ENCODE assay signal across 20 mouse cellular contexts in the genomic region with DNA sequence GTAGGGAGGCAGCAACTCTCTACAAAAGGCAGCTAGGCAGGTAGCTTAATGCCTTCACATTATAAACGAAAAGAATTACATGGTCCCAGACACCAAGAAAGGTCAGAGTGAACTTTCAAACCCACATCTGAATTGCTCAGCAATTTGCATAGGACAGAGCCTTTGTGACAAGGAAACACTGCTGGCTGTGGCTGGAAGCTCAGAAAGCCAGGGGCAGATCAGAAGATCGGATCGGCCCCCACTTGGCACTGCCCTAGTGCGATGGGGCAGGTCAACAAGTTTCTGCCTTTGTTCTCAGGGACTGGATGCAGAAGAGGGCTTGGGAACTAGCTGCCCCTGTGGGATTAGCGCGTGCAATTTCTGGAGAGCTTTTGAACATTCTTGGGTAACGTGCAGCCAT.
DNase-seq lines count a peak whose midpoint lies in the region; ATAC-seq and TF ChIP-seq lines count a peak whose summit lies in the region.
"Had no signal": no experiment of that assay in that cellular context is flagged by ENCODE, and none has a peak within 500 bp of the region (broad histone marks: within the 10 kb centered on the region; RNA-seq: fewer than 3 reads in every experiment).

No protein-coding gene starts in this region.

- no peak for TF ChIP-seq EP300 in liver, postnatal 0 days (IDR thresholded peaks at IDR 0.05; ENCODE audit: low read depth)

- no peak overlapping the region for H3K9ac ChIP-seq in midbrain, embryonic 11.5 days (ENCODE audit: low read length)
- H3K9ac ChIP-seq in midbrain, postnatal 0 days (replicated peaks; ENCODE audit: low read length, poor library complexity, severe bottlenecking) = no peak overlapping the region
- H3K9ac ChIP-seq in hindbrain, embryonic 11.5 days (ENCODE audit: low read depth, low read length) = no peak overlapping the region
- no peak overlapping the region for H3K9ac ChIP-seq in midbrain, embryonic 16.5 days (ENCODE audit: low read depth, low read length)
- H3K9ac ChIP-seq in liver, postnatal 0 days (replicated peaks) = no peak overlapping the region
- H3K9ac ChIP-seq: limb, embryonic 12.5 days; liver, embryonic 13.5 days; neural tube, embryonic 15.5 days had no signal

- peak overlapping the region; percentile 40; the same call in 1 of the 2 replicates for H3K27ac ChIP-seq in midbrain, embryonic 11.5 days (ENCODE audit: low read depth, low read length)
- no peak overlapping the region for H3K27ac ChIP-seq in midbrain, postnatal 0 days (ENCODE audit: low read depth, low read length)
- H3K27ac ChIP-seq in hindbrain, embryonic 11.5 days (ENCODE audit: low read depth, low read length) = no peak overlapping the region
- H3K27ac ChIP-seq in midbrain, embryonic 16.5 days (ENCODE audit: low read length) = peak overlapping the region; percentile 9
- H3K27ac ChIP-seq in liver, postnatal 0 days (ENCODE audit: low read depth) = no peak overlapping the region
- H3K27ac ChIP-seq: limb, embryonic 12.5 days; liver, embryonic 13.5 days; neural tube, embryonic 15.5 days had no signal

- TF ChIP-seq CTCF in midbrain, postnatal 0 days (IDR thresholded peaks at IDR 0.05) = no peak
- TF ChIP-seq CTCF in liver, postnatal 0 days (IDR thresholded peaks at IDR 0.05; ENCODE audit: low read depth) = no peak

- H3K36me3 ChIP-seq in midbrain, embryonic 11.5 days (ENCODE audit: control insufficient read depth, insufficient read depth, low read length) = no peaks in the 10 kb centered on the region
- H3K36me3 ChIP-seq in midbrain, postnatal 0 days (ENCODE audit: insufficient read depth, low read length) = no peaks in the 10 kb centered on the region
- H3K36me3 ChIP-seq in hindbrain, embryonic 11.5 days (ENCODE audit: control insufficient read depth, insufficient read depth, low read length) = no peaks in the 10 kb centered on the region
- H3K36me3 ChIP-seq in midbrain, embryonic 16.5 days (ENCODE audit: control insufficient read depth, insufficient read depth, low read length) = no peaks in the 10 kb centered on the region
- H3K36me3 ChIP-seq in liver, postnatal 0 days (replicated peaks; ENCODE audit: insufficient read depth, low read length) = no peaks in the 10 kb centered on the region
- H3K36me3 ChIP-seq: limb, embryonic 12.5 days; liver, embryonic 13.5 days; neural tube, embryonic 15.5 days had no signal

- peaks cover 17% of the 10 kb centered on the region for H3K4me1 ChIP-seq in midbrain, embryonic 11.5 days (ENCODE audit: control insufficient read depth, insufficient read depth, low read length)
- no peaks in the 10 kb centered on the region for H3K4me1 ChIP-seq in midbrain, postnatal 0 days (ENCODE audit: insufficient read depth, low read length)
- no peaks in the 10 kb centered on the region for H3K4me1 ChIP-seq in hindbrain, embryonic 11.5 days (replicated peaks; ENCODE audit: control insufficient read depth, insufficient read depth, low read length)
- peaks cover 8% of the 10 kb centered on the region for H3K4me1 ChIP-seq in midbrain, embryonic 16.5 days (ENCODE audit: control insufficient read depth, insufficient read depth, low read length)
- H3K4me1 ChIP-seq in liver, postnatal 0 days (ENCODE audit: insufficient read depth) = no peaks in the 10 kb centered on the region
- H3K4me1 ChIP-seq: limb, embryonic 12.5 days; neural tube, embryonic 15.5 days had no signal

- peak; percentile 27 for DNase-seq in embryo, embryonic 10.5 days (ENCODE audit: low spot score)
- no peak for DNase-seq in embryo, embryonic 9.5 days (ENCODE audit: extremely low spot score)
- DNase-seq in midbrain, embryonic 11.5 days (ENCODE audit: low spot score, missing footprints) = peak; percentile 88
- no peak for DNase-seq in midbrain, postnatal 0 days (ENCODE audit: low spot score)
- DNase-seq in hindbrain, embryonic 11.5 days (ENCODE audit: low spot score) = no peak
- DNase-seq in liver, postnatal 0 days = no peak
- DNase-seq in yolk sac, embryonic 10.5 days (ENCODE audit: low spot score) = no peak
- DNase-seq: adrenal gland, postnatal 10 days; cerebellum, adult 9-10 months; heart, adult 18-20 months; heart, postnatal 4 days; kidney, adult 11 months; kidney, postnatal 36 days; layer of hippocampus, adult 9-11 months; liver, embryonic 13.5 days; spleen, adult 18-20 months had no signal

- H3K4me3 ChIP-seq in midbrain, embryonic 11.5 days (ENCODE audit: low read depth, low read length) = no peak overlapping the region
- H3K4me3 ChIP-seq in midbrain, postnatal 0 days (ENCODE audit: low read depth, low read length) = no peak overlapping the region
- H3K4me3 ChIP-seq in hindbrain, embryonic 11.5 days (ENCODE audit: low read depth, low read length) = no peak overlapping the region
- H3K4me3 ChIP-seq in midbrain, embryonic 16.5 days (ENCODE audit: low read depth, low read length) = no peak overlapping the region
- no peak overlapping the region for H3K4me3 ChIP-seq in liver, postnatal 0 days (ENCODE audit: low read depth, low read length)
- H3K4me3 ChIP-seq: limb, embryonic 12.5 days; liver, embryonic 13.5 days; neural tube, embryonic 15.5 days had no signal

- no peak overlapping the region; the same call in 1 of the 2 replicates for H3K4me2 ChIP-seq in midbrain, embryonic 11.5 days
- H3K4me2 ChIP-seq in midbrain, postnatal 0 days (ENCODE audit: low read depth, low read length, poor library complexity, severe bottlenecking) = no peak overlapping the region
- no peak overlapping the region for H3K4me2 ChIP-seq in hindbrain, embryonic 11.5 days (replicated peaks; ENCODE audit: low read depth, low read length)
- H3K4me2 ChIP-seq in midbrain, embryonic 16.5 days (ENCODE audit: low read length) = no peak overlapping the region
- no peak overlapping the region for H3K4me2 ChIP-seq in liver, postnatal 0 days (ENCODE audit: low read depth, low read length)
- H3K4me2 ChIP-seq: limb, embryonic 12.5 days; liver, embryonic 13.5 days; neural tube, embryonic 15.5 days had no signal

- H3K27me3 ChIP-seq in midbrain, embryonic 11.5 days (ENCODE audit: control insufficient read depth, insufficient read depth, low read length) = no peaks in the 10 kb centered on the region
- no peaks in the 10 kb centered on the region for H3K27me3 ChIP-seq in midbrain, postnatal 0 days (ENCODE audit: insufficient read depth, low read length)
- H3K27me3 ChIP-seq in hindbrain, embryonic 11.5 days (ENCODE audit: control insufficient read depth, insufficient read depth, low read length) = no peaks in the 10 kb centered on the region
- no peaks in the 10 kb centered on the region for H3K27me3 ChIP-seq in midbrain, embryonic 16.5 days (ENCODE audit: control insufficient read depth, insufficient read depth, low read depth, low read length)
- no peaks in the 10 kb centered on the region for H3K27me3 ChIP-seq in liver, postnatal 0 days (ENCODE audit: insufficient read depth, low read length)
- H3K27me3 ChIP-seq: limb, embryonic 12.5 days; liver, embryonic 13.5 days; neural tube, embryonic 15.5 days had no signal

- no peaks in the 10 kb centered on the region for H3K9me3 ChIP-seq in midbrain, embryonic 11.5 days (ENCODE audit: control insufficient read depth, low read length)
- H3K9me3 ChIP-seq in midbrain, postnatal 0 days (ENCODE audit: low read length) = no peaks in the 10 kb centered on the region
- no peaks in the 10 kb centered on the region for H3K9me3 ChIP-seq in hindbrain, embryonic 11.5 days (ENCODE audit: control insufficient read depth, low read length)
- no peaks in the 10 kb centered on the region for H3K9me3 ChIP-seq in midbrain, embryonic 16.5 days (replicated peaks; ENCODE audit: control insufficient read depth, low read length, poor library complexity, severe bottlenecking)
- no peaks in the 10 kb centered on the region for H3K9me3 ChIP-seq in liver, postnatal 0 days (ENCODE audit: low read length)
- H3K9me3 ChIP-seq: limb, embryonic 12.5 days; liver, embryonic 13.5 days; neural tube, embryonic 15.5 days had no signal

- 36% methylated on average over 7 of the region's 7 CpGs for WGBS in midbrain, embryonic 11.5 days
- 27% methylated on average over 7 of the region's 7 CpGs for WGBS in midbrain, postnatal 0 days
- WGBS in hindbrain, embryonic 11.5 days = 44% methylated on average over 7 of the region's 7 CpGs
- WGBS in midbrain, embryonic 16.5 days = 21% methylated on average over 7 of the region's 7 CpGs
- WGBS in liver, postnatal 0 days (ENCODE audit: insufficient replicate concordance) = 67% methylated on average over 7 of the region's 7 CpGs

- peak; percentile 80 for ATAC-seq in midbrain, embryonic 11.5 days (ENCODE audit: low FRiP score)
- no peak for ATAC-seq in midbrain, postnatal 0 days (ENCODE audit: low FRiP score)
- ATAC-seq in hindbrain, embryonic 11.5 days (ENCODE audit: low FRiP score) = 0 out of 2 replicates have a peak, but pooled peaks have one; percentile 10
- ATAC-seq in midbrain, embryonic 16.5 days = no peak
- ATAC-seq in liver, postnatal 0 days = no peak
- ATAC-seq: CD4-positive, CD25-positive, alpha-beta regulatory T cell, adult 4 months had no signal

Comparison
In these comparisons a context has a peak if more than half of its experiments do, and no peak if none do; other contexts are left out.
1. DNase-seq: peak in embryo, embryonic 10.5 days (single experiment) and midbrain, embryonic 11.5 days (single experiment); none in embryo, embryonic 9.5 days (single experiment), midbrain, postnatal 0 days (single experiment), hindbrain, embryonic 11.5 days (single experiment), liver, postnatal 0 days (single experiment) and yolk sac, embryonic 10.5 days (single experiment).
2. ATAC-seq: peak in midbrain, embryonic 11.5 days (single experiment) and hindbrain, embryonic 11.5 days (single experiment); none in midbrain, postnatal 0 days (single experiment), midbrain, embryonic 16.5 days (single experiment) and liver, postnatal 0 days (single experiment).
3. H3K27ac ChIP-seq: peak in midbrain, embryonic 11.5 days (single experiment) and midbrain, embryonic 16.5 days (single experiment); none in midbrain, postnatal 0 days (single experiment), hindbrain, embryonic 11.5 days (single experiment) and liver, postnatal 0 days (single experiment).